Mouse (Mus musculus) brain, embryonic 14.5 days (tissue): Measurements from ENCODE around the gene Nfic.
A peak's percentile ranks its signal among the peaks of the same experiment; 100 is the strongest.

Experiments
- CTCF ChIP-seq: fragments of 200-500 bp; IDR thresholded peaks from 2 replicates; pipeline ENCODE4 v1.5.1; 2012; ENCODE audit warnings: inconsistent platforms, mild to moderate bottlenecking, moderate library complexity, borderline replicate concordance; ENCODE audit not compliant: insufficient read depth, insufficient read length; ENCODE audit errors: extremely low read depth
- POLR2A ChIP-seq: fragments of 200-500 bp; IDR thresholded peaks from 2 replicates; pipeline ENCODE4 v1.6.1; 2012; ENCODE audit warnings: mild to moderate bottlenecking, inconsistent platforms, borderline replicate concordance; ENCODE audit not compliant: poor library complexity, insufficient read depth, insufficient read length, severe bottlenecking; ENCODE audit errors: extremely low read depth

DNA sequence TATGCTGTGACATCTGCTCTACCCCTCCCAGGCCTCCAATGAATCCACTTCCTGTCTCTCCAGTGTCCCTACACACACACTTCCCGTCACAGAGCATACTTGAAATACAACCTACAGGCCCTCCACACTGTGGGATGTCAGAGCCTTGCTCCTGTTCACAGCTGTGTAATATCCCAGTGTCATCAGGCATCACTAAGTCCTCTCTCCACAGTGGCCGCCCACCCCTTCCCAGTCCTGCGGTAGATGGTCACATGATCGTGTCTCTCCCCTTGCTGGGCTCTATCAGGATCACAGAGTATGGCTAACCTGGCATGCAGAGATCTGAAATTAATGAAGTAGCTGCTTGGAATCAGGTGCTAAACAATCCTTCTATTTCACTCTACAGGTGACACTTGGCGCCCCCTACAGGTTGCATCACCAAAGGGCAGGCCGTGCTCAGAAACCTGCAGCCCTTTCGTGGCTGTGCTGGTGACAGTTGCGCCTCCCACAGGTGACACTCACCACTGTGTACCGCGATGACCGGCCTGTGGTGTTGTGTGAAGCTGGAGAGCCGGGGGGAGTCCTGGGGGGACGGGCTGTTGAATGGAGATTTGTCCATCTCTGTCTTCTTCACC is 49.7 kb downstream of the Nfic start:
- TF ChIP-seq POLR2A: no peak
- peak; percentile 66 for TF ChIP-seq CTCF
